Mouse (Mus musculus): ENCODE measurements at regions not wholly inside any gene's neighbourhood (a gene's known extent, or its start where the extent isn't known, plus 50 kb on each side); places are given as distances from the start of the nearest gene placed in this dataset.

GRCm38 (mm10) chr16:76509109-76509650 is 135.6 kb upstream of the Nrip1 start:
- ATAC-seq (ENCODE audit: insufficient read depth), result no peak; the same call in 1 of the 2 replicates
- H3K4me2 ChIP-seq, result no peak overlapping the region
- H3K4me1 ChIP-seq (replicated peaks), result no peaks in the 10 kb centered on the region
- H3K36me3 ChIP-seq (replicated peaks), result no peaks in the 10 kb centered on the region
- H3K9me3 ChIP-seq (replicated peaks), result no peaks in the 10 kb centered on the region
- no peaks in the 10 kb centered on the region for H3K27me3 ChIP-seq
- no peak overlapping the region for H3K27ac ChIP-seq (replicated peaks)
- WGBS (ENCODE audit: insufficient replicate concordance), result 58% methylated on average over 6 of the region's 6 CpGs
- H3K4me3 ChIP-seq (replicated peaks), result no peak overlapping the region
- no peak overlapping the region for H3K9ac ChIP-seq

- Histone ChIP-seq H3K4me3 (replicated peaks) (no peak overlapping the region), H3K27me3 (no peaks in the 10 kb centered on the region), H3K9me3 (replicated peaks) (no peaks in the 10 kb centered on the region), H3K9ac (no peak overlapping the region), H3K4me1 (replicated peaks) (no peaks in the 10 kb centered on the region), H3K27ac (replicated peaks) (no peak overlapping the region), H3K4me2 (no peak overlapping the region), H3K36me3 (replicated peaks) (no peaks in the 10 kb centered on the region)
- ATAC-seq (ENCODE audit: insufficient read depth), result no peak
- 53% methylated on average over 5 of the region's 5 CpGs for WGBS (ENCODE audit: insufficient replicate concordance)
Measured at GRCm38 (mm10) chr16:76507191-76507746, 133.6 kb upstream of the Nrip1 start.

GRCm38 (mm10) chr16:76506240-76506639 is 132.6 kb upstream of the Nrip1 start:
- ATAC-seq (ENCODE audit: insufficient read depth), result no peak
- H3K4me2 ChIP-seq, result no peak overlapping the region
- H3K27me3 ChIP-seq, result no peaks in the 10 kb centered on the region
- H3K27ac ChIP-seq (replicated peaks), result no peak overlapping the region
- H3K9me3 ChIP-seq (replicated peaks), result no peaks in the 10 kb centered on the region
- WGBS (ENCODE audit: insufficient replicate concordance), result 59% methylated on average over 4 of the region's 4 CpGs
- no peaks in the 10 kb centered on the region for H3K36me3 ChIP-seq (replicated peaks)
- no peaks in the 10 kb centered on the region for H3K4me1 ChIP-seq (replicated peaks)
- no peak overlapping the region for H3K4me3 ChIP-seq (replicated peaks)
- no peak overlapping the region for H3K9ac ChIP-seq

GRCm38 (mm10) chr16:76499686-76500400 is 126.2 kb upstream of the Nrip1 start:
- Histone ChIP-seq H3K27me3 (no peaks in the 10 kb centered on the region), H3K27ac (replicated peaks) (no peak overlapping the region), H3K4me2 (no peak overlapping the region), H3K36me3 (replicated peaks) (no peaks in the 10 kb centered on the region), H3K9me3 (replicated peaks) (no peaks in the 10 kb centered on the region), H3K4me1 (replicated peaks) (no peaks in the 10 kb centered on the region), H3K9ac (no peak overlapping the region), H3K4me3 (replicated peaks) (no peak overlapping the region)
- WGBS (ENCODE audit: insufficient replicate concordance), result 68% methylated on average over 8 of the region's 8 CpGs
- ATAC-seq (ENCODE audit: insufficient read depth), result no peak

- Histone ChIP-seq H3K27me3 (no peaks in the 10 kb centered on the region), H3K36me3 (replicated peaks) (no peaks in the 10 kb centered on the region), H3K27ac (replicated peaks) (no peak overlapping the region), H3K4me1 (replicated peaks) (no peaks in the 10 kb centered on the region), H3K4me2 (no peak overlapping the region), H3K4me3 (replicated peaks) (no peak overlapping the region), H3K9me3 (replicated peaks) (no peaks in the 10 kb centered on the region), H3K9ac (no peak overlapping the region)
- 46% methylated on average over 2 of the region's 2 CpGs for WGBS (ENCODE audit: insufficient replicate concordance)
- no peak for ATAC-seq (ENCODE audit: insufficient read depth)
Measured at GRCm38 (mm10) chr16:76498233-76498632, 124.6 kb upstream of the Nrip1 start.

- 75% methylated on average over 12 of the region's 12 CpGs for WGBS (ENCODE audit: insufficient replicate concordance)
- ATAC-seq (ENCODE audit: insufficient read depth), result no peak
- H3K9me3 ChIP-seq (replicated peaks), result no peaks in the 10 kb centered on the region
- H3K4me1 ChIP-seq (replicated peaks), result no peaks in the 10 kb centered on the region
- no peaks in the 10 kb centered on the region for H3K36me3 ChIP-seq (replicated peaks)
- H3K4me3 ChIP-seq (replicated peaks), result no peak overlapping the region
- H3K27ac ChIP-seq (replicated peaks), result no peak overlapping the region
- no peaks in the 10 kb centered on the region for H3K27me3 ChIP-seq
- no peak overlapping the region for H3K4me2 ChIP-seq
- no peak overlapping the region for H3K9ac ChIP-seq
Measured at GRCm38 (mm10) chr16:76497041-76497808, 123.6 kb upstream of the Nrip1 start.

- Histone ChIP-seq H3K27ac (replicated peaks) (no peak overlapping the region), H3K27me3 (no peaks in the 10 kb centered on the region), H3K4me3 (replicated peaks) (no peak overlapping the region), H3K9ac (no peak overlapping the region), H3K4me1 (replicated peaks) (no peaks in the 10 kb centered on the region), H3K36me3 (replicated peaks) (no peaks in the 10 kb centered on the region), H3K4me2 (no peak overlapping the region), H3K9me3 (replicated peaks) (no peaks in the 10 kb centered on the region)
- no peak for ATAC-seq (ENCODE audit: insufficient read depth)
- WGBS (ENCODE audit: insufficient replicate concordance), result 69% methylated on average over 5 of the region's 5 CpGs
Measured at GRCm38 (mm10) chr16:76483419-76483818, 109.8 kb upstream of the Nrip1 start.

- Histone ChIP-seq H3K4me3 (replicated peaks) (no peak overlapping the region), H3K27me3 (no peaks in the 10 kb centered on the region), H3K4me2 (no peak overlapping the region), H3K36me3 (replicated peaks) (no peaks in the 10 kb centered on the region), H3K4me1 (replicated peaks) (no peaks in the 10 kb centered on the region), H3K27ac (replicated peaks) (no peak overlapping the region), H3K9ac (no peak overlapping the region), H3K9me3 (replicated peaks) (no peaks in the 10 kb centered on the region)
- no peak for ATAC-seq (ENCODE audit: insufficient read depth)
- 65% methylated on average over 4 of the region's 4 CpGs for WGBS (ENCODE audit: insufficient replicate concordance)
Measured at GRCm38 (mm10) chr16:76481966-76482365, 108.3 kb upstream of the Nrip1 start.

GRCm38 (mm10) chr16:76477474-76477873 is 103.8 kb upstream of the Nrip1 start:
- Histone ChIP-seq H3K4me1 (replicated peaks) (no peaks in the 10 kb centered on the region), H3K4me3 (replicated peaks) (no peak overlapping the region), H3K27ac (replicated peaks) (no peak overlapping the region), H3K4me2 (no peak overlapping the region), H3K9ac (no peak overlapping the region), H3K36me3 (replicated peaks) (no peaks in the 10 kb centered on the region), H3K27me3 (no peaks in the 10 kb centered on the region), H3K9me3 (replicated peaks) (no peaks in the 10 kb centered on the region)
- 52% methylated on average over 8 of the region's 8 CpGs for WGBS (ENCODE audit: insufficient replicate concordance)
- no peak for ATAC-seq (ENCODE audit: insufficient read depth)

- no peaks in the 10 kb centered on the region for H3K36me3 ChIP-seq (replicated peaks)
- H3K4me3 ChIP-seq (replicated peaks), result no peak overlapping the region
- WGBS (ENCODE audit: insufficient replicate concordance), result 74% methylated on average over 6 of the region's 6 CpGs
- no peak overlapping the region for H3K27ac ChIP-seq (replicated peaks)
- no peak overlapping the region for H3K9ac ChIP-seq
- ATAC-seq (ENCODE audit: insufficient read depth), result no peak
- no peaks in the 10 kb centered on the region for H3K9me3 ChIP-seq (replicated peaks)
- no peak overlapping the region for H3K4me2 ChIP-seq
- H3K27me3 ChIP-seq, result no peaks in the 10 kb centered on the region
- no peaks in the 10 kb centered on the region for H3K4me1 ChIP-seq (replicated peaks)
Measured at GRCm38 (mm10) chr16:76474481-76474880, 100.9 kb upstream of the Nrip1 start.

- H3K27me3 ChIP-seq, result no peaks in the 10 kb centered on the region
- H3K4me2 ChIP-seq, result no peak overlapping the region
- no peak overlapping the region for H3K9ac ChIP-seq
- H3K4me3 ChIP-seq (replicated peaks), result no peak overlapping the region
- no peak for ATAC-seq (ENCODE audit: insufficient read depth)
- WGBS (ENCODE audit: insufficient replicate concordance), result 44% methylated on average over 3 of the region's 3 CpGs
- no peaks in the 10 kb centered on the region for H3K4me1 ChIP-seq (replicated peaks)
- H3K9me3 ChIP-seq (replicated peaks), result no peaks in the 10 kb centered on the region
- H3K27ac ChIP-seq (replicated peaks), result no peak overlapping the region
- H3K36me3 ChIP-seq (replicated peaks), result no peaks in the 10 kb centered on the region
Measured at GRCm38 (mm10) chr16:76472386-76472785, 98.8 kb upstream of the Nrip1 start.

Measured in liver, embryonic 15.5 days (tissue).